Mouse (Mus musculus) heart, embryonic 11.5 days (tissue): ENCODE measurements around the gene Lrp11. TPM values are rescaled to one million over a fixed set of nuclear protein-coding genes. Genes with fewer than 3 reads are reported as not detected.
A peak's percentile ranks its signal among the peaks of the same experiment; 100 is the strongest.

Source experiments
- ATAC-seq: fragments of 200-750 bp; cut with Nextera tagmentation; replicated peaks from 2 replicates; pipeline ENCODE4 v1.8.0; 2017; ENCODE audit warnings: moderate library complexity; ENCODE audit not compliant: insufficient number of reproducible peaks, low FRiP score, low TSS enrichment
- H3K27ac ChIP-seq: fragments of 300-500 bp; sonication (generic); 2 replicates; pipeline ENCODE4 v1.5.1; 2014; ENCODE audit warnings: mild to moderate bottlenecking, low read depth, low read length
- H3K27me3 ChIP-seq: fragments of 300-500 bp; sonication (generic); 2 replicates; pipeline ENCODE4 v1.6.1; 2014; ENCODE audit warnings: mild to moderate bottlenecking, low read length, mixed read lengths; ENCODE audit not compliant: control insufficient read depth, insufficient read depth
- H3K36me3 ChIP-seq: fragments of 300-500 bp; sonication (generic); 2 replicates; pipeline ENCODE4 v1.6.1; 2014; ENCODE audit warnings: mild to moderate bottlenecking, low read length, moderate library complexity, mixed read lengths; ENCODE audit not compliant: control insufficient read depth, insufficient read depth
- H3K4me1 ChIP-seq: fragments of 300-500 bp; sonication (generic); 2 replicates; pipeline ENCODE4 v1.6.1; 2014; ENCODE audit warnings: low read length; ENCODE audit not compliant: control insufficient read depth, insufficient read depth
- H3K4me2 ChIP-seq: fragments of 300-500 bp; sonication (generic); 2 replicates; pipeline ENCODE4 v1.6.1; 2014; ENCODE audit warnings: mild to moderate bottlenecking, moderate library complexity
- H3K4me3 ChIP-seq: fragments of 300-500 bp; sonication (generic); 2 replicates; pipeline ENCODE4 v1.5.1; 2014; ENCODE audit warnings: low read depth, low read length
- H3K9ac ChIP-seq: fragments of 300-500 bp; sonication (generic); 2 replicates; pipeline ENCODE4 v1.6.1; 2014; ENCODE audit warnings: mild to moderate bottlenecking, low read depth, low read length, moderate library complexity
- H3K9me3 ChIP-seq: fragments of 300-500 bp; sonication (generic); replicated peaks from 2 replicates; pipeline ENCODE4 v1.6.1; 2016; ENCODE audit warnings: low read length; ENCODE audit not compliant: control insufficient read depth
- WGBS: fragments of 180-500 bp; shearing (Covaris S2); extraction: QIAGEN DNeasy Blood & Tissue Kit; methylation state at CpG from one replicate; pipeline ENCODE4 v1.1.7; 2014; ENCODE audit not compliant: insufficient replicate concordance; 5-methylcytosine and 5-hydroxymethylcytosine counted together
- polyA plus RNA-seq: library from polyadenylated mRNA; unstranded; fragments of >200 nt; fragmentation: Nextera tagmentation; extraction: Ambion mirVana; gene quantifications from 2 replicates; pipeline ENCODE4 v1.2.1, GENCODE M21; 2014

Gene Lrp11
- 2.1 and 2.8 TPM in 2 replicates for polyA plus RNA-seq

GRCm38 (mm10) chr10:7589592-7590233, at the start of gene Lrp11:
Lrp11 (plus strand) TSS chr10:7589800.
- H3K9ac ChIP-seq, result peak within 1 kb of the TSS; percentile 67
- H3K4me1 ChIP-seq, result peaks cover 7% of the 10 kb centered on the region; the same call in 1 of the 2 replicates
- no peaks in the 10 kb centered on the region for H3K9me3 ChIP-seq
- under 1% methylated on average over 65 of the region's 76 CpGs for WGBS
- H3K36me3 ChIP-seq, result no peaks in the 10 kb centered on the region
- H3K4me2 ChIP-seq, result peak within 1 kb of the TSS; percentile 100
- peaks cover 11% of the 10 kb centered on the region for H3K27me3 ChIP-seq
- peak; percentile 91 for ATAC-seq
- H3K27ac ChIP-seq, result no peak within 1 kb of the TSS
- H3K4me3 ChIP-seq, result peak within 1 kb of the TSS; percentile 77

GRCm38 (mm10) chr10:7578002-7578401, 11.6 kb upstream of the Lrp11 start:
- Histone ChIP-seq H3K27me3 (no peaks in the 10 kb centered on the region), H3K27ac (no peak overlapping the region), H3K36me3 (no peaks in the 10 kb centered on the region), H3K9ac (no peak overlapping the region), H3K4me1 (no peaks in the 10 kb centered on the region), H3K4me2 (no peak overlapping the region), H3K4me3 (no peak overlapping the region), H3K9me3 (no peaks in the 10 kb centered on the region)
- ATAC-seq, result no peak

GRCm38 (mm10) chr10:7581401-7581800, 8.2 kb upstream of the Lrp11 start:
- no peak overlapping the region for H3K4me3 ChIP-seq
- H3K36me3 ChIP-seq, result no peaks in the 10 kb centered on the region
- no peak overlapping the region for H3K9ac ChIP-seq
- no peaks in the 10 kb centered on the region for H3K4me1 ChIP-seq
- H3K9me3 ChIP-seq, result no peaks in the 10 kb centered on the region
- 83% methylated on average over 2 of the region's 2 CpGs for WGBS
- H3K27ac ChIP-seq, result no peak overlapping the region
- no peaks in the 10 kb centered on the region for H3K27me3 ChIP-seq
- ATAC-seq, result no peak
- H3K4me2 ChIP-seq, result no peak overlapping the region

- H3K4me3 ChIP-seq, result no peak overlapping the region
- H3K9ac ChIP-seq, result no peak overlapping the region
- WGBS, result 29% methylated on average over 11 of the region's 11 CpGs
- no peaks in the 10 kb centered on the region for H3K4me1 ChIP-seq
- H3K9me3 ChIP-seq, result no peaks in the 10 kb centered on the region
- H3K27me3 ChIP-seq, result no peaks in the 10 kb centered on the region
- no peak overlapping the region for H3K27ac ChIP-seq
- H3K4me2 ChIP-seq, result no peak overlapping the region
- ATAC-seq, result no peak
- no peaks in the 10 kb centered on the region for H3K36me3 ChIP-seq
Observed at GRCm38 (mm10) chr10:7582157-7582890, 7.3 kb upstream of the Lrp11 start.

GRCm38 (mm10) chr10:7582891-7583557, 6.6 kb upstream of the Lrp11 start:
- Histone ChIP-seq H3K4me3 (no peak overlapping the region), H3K27me3 (no peaks in the 10 kb centered on the region), H3K27ac (no peak overlapping the region), H3K36me3 (no peaks in the 10 kb centered on the region), H3K9ac (no peak overlapping the region), H3K9me3 (no peaks in the 10 kb centered on the region), H3K4me1 (no peaks in the 10 kb centered on the region), H3K4me2 (no peak overlapping the region)
- no peak for ATAC-seq
- 36% methylated on average over 7 of the region's 7 CpGs for WGBS

GRCm38 (mm10) chr10:7586771-7587170, 2.8 kb upstream of the Lrp11 start:
- H3K36me3 ChIP-seq, result no peaks in the 10 kb centered on the region
- no peaks in the 10 kb centered on the region for H3K9me3 ChIP-seq
- H3K4me3 ChIP-seq, result no peak overlapping the region
- ATAC-seq, result no peak
- H3K27me3 ChIP-seq, result peaks cover 11% of the 10 kb centered on the region
- H3K9ac ChIP-seq, result no peak overlapping the region
- 61% methylated on average over 2 of the region's 2 CpGs for WGBS
- peaks cover 7% of the 10 kb centered on the region; the same call in 1 of the 2 replicates for H3K4me1 ChIP-seq
- H3K27ac ChIP-seq, result no peak overlapping the region
- no peak overlapping the region for H3K4me2 ChIP-seq

GRCm38 (mm10) chr10:7590234-7590689, 662 bp downstream of the Lrp11 start:
- Histone ChIP-seq H3K9ac (peak overlapping the region; percentile 56; the same call in 1 of the 2 replicates), H3K27ac (no peak overlapping the region)
- ATAC-seq, result peak; percentile 19; the same call in 1 of the 2 replicates

GRCm38 (mm10) chr10:7590792-7591191, 1.2 kb downstream of the Lrp11 start:
- Histone ChIP-seq H3K27ac (no peak overlapping the region), H3K4me2 (peak overlapping the region; percentile 100), H3K36me3 (no peaks in the 10 kb centered on the region), H3K4me3 (peak overlapping the region; percentile 77), H3K4me1 (peaks cover 7% of the 10 kb centered on the region; the same call in 1 of the 2 replicates), H3K27me3 (peaks cover 11% of the 10 kb centered on the region), H3K9ac (no peak overlapping the region), H3K9me3 (no peaks in the 10 kb centered on the region)
- ATAC-seq, result no peak
- 7% methylated on average over 8 of the region's 8 CpGs for WGBS

More at GRCm38 (mm10) chr10:7590234-7590689, 662 bp downstream of the Lrp11 start:
- H3K4me3 ChIP-seq, result peak overlapping the region; percentile 77
- peaks cover 11% of the 10 kb centered on the region for H3K27me3 ChIP-seq
- under 1% methylated on average over 54 of the region's 54 CpGs for WGBS
- H3K4me1 ChIP-seq, result peaks cover 7% of the 10 kb centered on the region; the same call in 1 of the 2 replicates
- H3K36me3 ChIP-seq, result no peaks in the 10 kb centered on the region
- peak overlapping the region; percentile 100 for H3K4me2 ChIP-seq
- H3K9me3 ChIP-seq, result no peaks in the 10 kb centered on the region
